ENCODE assay signal across 8 mouse cellular contexts in the genomic region with DNA sequence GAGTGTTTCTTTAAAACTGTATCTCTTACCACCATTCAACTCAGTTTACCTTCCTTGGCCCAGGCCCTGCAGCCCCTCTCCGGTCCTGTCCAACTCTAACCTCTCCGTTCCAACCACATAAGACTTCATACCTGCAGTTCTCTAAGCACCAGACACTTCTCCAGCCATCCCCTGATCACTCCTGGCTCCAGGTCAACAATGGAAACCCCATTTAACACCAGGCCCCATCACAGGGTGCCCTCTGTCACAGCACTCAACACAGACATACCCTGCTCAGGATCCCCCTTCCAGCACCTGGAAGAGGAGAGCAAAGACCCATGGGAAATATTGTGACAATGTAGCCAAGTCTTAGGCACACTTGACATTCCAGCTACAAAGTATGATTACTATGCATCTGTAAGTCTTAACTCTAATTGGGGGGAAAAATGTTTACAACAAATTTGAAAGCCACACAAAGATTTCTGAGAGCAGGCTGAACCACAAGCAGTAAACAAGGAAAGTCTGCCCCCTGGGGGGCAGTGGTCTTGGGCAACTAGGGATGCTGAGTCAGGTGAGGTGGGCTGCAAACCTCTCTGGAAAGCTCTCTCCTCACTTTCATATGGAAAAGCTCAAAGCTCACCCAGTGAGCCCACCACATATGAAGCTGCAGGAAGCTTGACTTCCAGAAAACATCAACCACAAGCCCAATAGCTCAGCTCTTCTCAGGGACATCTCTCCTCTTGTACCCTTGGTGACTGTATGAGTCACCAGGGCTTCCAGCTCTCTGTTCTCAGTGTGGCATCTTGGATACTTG. TPM values are rescaled to one million over a fixed set of nuclear protein-coding genes. Genes with fewer than 3 reads are reported as not detected.
DNase-seq lines count a peak whose midpoint lies in the region; ATAC-seq and TF ChIP-seq lines count a peak whose summit lies in the region.

No protein-coding gene starts in this region.

- peaks cover 26% of the 10 kb centered on the region for H3K27me3 ChIP-seq in forebrain, embryonic 10.5 days (ENCODE audit: poor library complexity, severe bottlenecking)
- H3K27me3 ChIP-seq in intestine, embryonic 16.5 days (replicated peaks; ENCODE audit: control insufficient read depth, insufficient read depth, low read length), result no peaks in the 10 kb centered on the region
- no peaks in the 10 kb centered on the region for H3K27me3 ChIP-seq in lung, postnatal 0 days (replicated peaks; ENCODE audit: insufficient read depth, low read length)

- no peak for TF ChIP-seq EP300 in lung, postnatal 0 days (IDR thresholded peaks at IDR 0.05)

- intact Hi-C loops in left cerebral cortex, adult 2 months (cut with DNase I), result loop anchor here (2.0 to 5.0 kb wide), 2 partner anchors 50 to 109 kb away; no protein-coding TSS in a partner anchor

- H3K9ac ChIP-seq in intestine, embryonic 16.5 days (ENCODE audit: low read depth, low read length), result peak overlapping the region; percentile 94
- peak overlapping the region; percentile 90; the same call in 1 of the 2 replicates for H3K9ac ChIP-seq in lung, postnatal 0 days (replicated peaks; ENCODE audit: low read depth)

- H3K4me1 ChIP-seq in forebrain, embryonic 10.5 days, result peaks cover 83% of the 10 kb centered on the region
- H3K4me1 ChIP-seq in intestine, embryonic 16.5 days (ENCODE audit: control insufficient read depth, insufficient read depth, low read length), result peaks cover 32% of the 10 kb centered on the region
- H3K4me1 ChIP-seq in lung, postnatal 0 days (ENCODE audit: insufficient read depth, low read depth, low read length), result peaks cover 16% of the 10 kb centered on the region

- TF ChIP-seq CTCF in left cerebral cortex, adult 2 months (IDR thresholded peaks at IDR 0.05), result peak; percentile 32
- peak; percentile 58 for TF ChIP-seq CTCF in lung, postnatal 0 days (IDR thresholded peaks at IDR 0.05)

- peaks cover 27% of the 10 kb centered on the region for H3K36me3 ChIP-seq in forebrain, embryonic 10.5 days (replicated peaks)
- H3K36me3 ChIP-seq in intestine, embryonic 16.5 days (ENCODE audit: control insufficient read depth, insufficient read depth, low read length), result no peaks in the 10 kb centered on the region
- no peaks in the 10 kb centered on the region for H3K36me3 ChIP-seq in lung, postnatal 0 days (ENCODE audit: insufficient read depth, low read length)

- H3K9me3 ChIP-seq in forebrain, embryonic 10.5 days, result no peaks in the 10 kb centered on the region
- no peaks in the 10 kb centered on the region for H3K9me3 ChIP-seq in intestine, embryonic 16.5 days (ENCODE audit: control insufficient read depth, low read length)
- no peaks in the 10 kb centered on the region for H3K9me3 ChIP-seq in lung, postnatal 0 days (ENCODE audit: low read length)

- DNase-seq in left cerebral cortex, adult 2 months (ENCODE audit: extremely low spot score in 1 of 2, low spot score in 2 of 2), result no peak
- DNase-seq in left cerebral cortex, adult 18-20 months (ENCODE audit: low spot score in 2 of 2), result no peak
- DNase-seq in forebrain, embryonic 10.5 days (ENCODE audit: extremely low spot score, low spot score), result no peak
- DNase-seq in lung, postnatal 0 days (ENCODE audit: low spot score), result peak; percentile 53
- peak; percentile 11 to 16 for DNase-seq in thymus, postnatal 36 days
- DNase-seq in right cerebral cortex, postnatal 14 days, result no peak
- DNase-seq in frontal cortex, adult 2 months (ENCODE audit: extremely low spot score in 1 of 2, low spot score in 1 of 2), result no peak

- WGBS in forebrain, embryonic 10.5 days, result 86% methylated on average over 2 of the region's 2 CpGs
- 93% methylated on average over 2 of the region's 2 CpGs for WGBS in intestine, embryonic 16.5 days
- 58% methylated on average over 2 of the region's 2 CpGs for WGBS in lung, postnatal 0 days

- H3K4me3 ChIP-seq in left cerebral cortex, adult 2 months, result peak overlapping the region; percentile 72
- peak overlapping the region; percentile 82 for H3K4me3 ChIP-seq in forebrain, embryonic 10.5 days
- H3K4me3 ChIP-seq in intestine, embryonic 16.5 days (ENCODE audit: low read length), result peak overlapping the region; percentile 82
- peak overlapping the region; percentile 84 for H3K4me3 ChIP-seq in lung, postnatal 0 days (ENCODE audit: low read depth, low read length)

- H3K4me2 ChIP-seq in intestine, embryonic 16.5 days (ENCODE audit: low read depth, low read length), result peak overlapping the region; percentile 93
- H3K4me2 ChIP-seq in lung, postnatal 0 days (replicated peaks; ENCODE audit: low read depth, low read length), result peak overlapping the region; percentile 81

- ATAC-seq in intestine, embryonic 16.5 days, result no peak
- ATAC-seq in lung, postnatal 0 days, result no peak

- no peak overlapping the region for H3K27ac ChIP-seq in left cerebral cortex, adult 2 months
- peak overlapping the region; percentile 93; the same call in 1 of the 2 replicates for H3K27ac ChIP-seq in forebrain, embryonic 10.5 days
- no peak overlapping the region for H3K27ac ChIP-seq in intestine, embryonic 16.5 days (ENCODE audit: low read length)
- no peak overlapping the region for H3K27ac ChIP-seq in lung, postnatal 0 days (ENCODE audit: low read length)

RNA-seq across cellular contexts. Expression of gene Shb, which starts 4.5 kb away (rescaled TPM):
- total RNA-seq in left cerebral cortex, adult 2 months (2021), result 10 to 100 TPM; 11.0 to 11.6 TPM
- total RNA-seq in left cerebral cortex, adult 18-20 months (2021), result 10 to 100 TPM in 1 of 2 experiments, 1 to 10 TPM in 1; 8.3 to 12.9 TPM
- 2.8 and 3.0 TPM in 2 replicates for polyA plus RNA-seq in forebrain, embryonic 10.5 days (2016; fragmentation: Nextera tagmentation; extraction: Ambion mirVana)
- 1.5 and 2.7 TPM in 2 replicates for polyA plus RNA-seq in intestine, embryonic 16.5 days (2015; fragmentation: Nextera tagmentation; extraction: Ambion mirVana)
- polyA plus RNA-seq in lung, postnatal 0 days (2015; fragmentation: Nextera tagmentation; extraction: Ambion mirVana), result 7.1 and 8.8 TPM in 2 replicates
- polyA plus RNA-seq in frontal cortex, adult 2 months (2012; rRNA removed), result 16.0 and 20.0 TPM in 2 replicates

Comparison
In these comparisons a context has a peak if more than half of its experiments do, and no peak if none do; other contexts are left out.
1. DNase-seq: peak in lung, postnatal 0 days (single experiment) and thymus, postnatal 36 days (2 of 2); none in left cerebral cortex, adult 2 months (0 of 2), left cerebral cortex, adult 18-20 months (0 of 2), forebrain, embryonic 10.5 days (single experiment), right cerebral cortex, postnatal 14 days (single experiment) and frontal cortex, adult 2 months (0 of 2).
2. Peak in every context shown above with its lines, with median percentiles within 50 percentile points of each other: H3K4me3 ChIP-seq.